Mouse (Mus musculus) spleen, postnatal 0 days (tissue): ENCODE measurements around the gene Gm49510. TPM values are rescaled to one million over a fixed set of nuclear protein-coding genes. Genes with fewer than 3 reads are reported as not detected.

Experiments
- polyA plus RNA-seq: library from polyadenylated mRNA; unstranded; fragments of >200 nt; fragmentation: Nextera tagmentation; extraction: Ambion mirVana; gene quantifications from 2 replicates; pipeline ENCODE4 v1.2.1, GENCODE M21; 2015

The Gm49510 gene
- polyA plus RNA-seq: 0.34 and 0.46 TPM in 2 replicates

GRCm38 (mm10) chr15:78899409-78899739 is at the start of gene Gm49510:
Gene Gm49510, plus strand, starts transcription at chr15:78899667.

GRCm38 (mm10) chr15:78855303-78855965 is 44.0 kb upstream of the Gm49510 start, which contains the start of gene Lgals2:
Gene Lgals2, minus strand, starts transcription at chr15:78855529.

GRCm38 (mm10) chr15:78876991-78877809 is 22.3 kb upstream of the Gm49510 start, which contains the start of gene Gga1:
Gene Gga1, plus strand, starts transcription at chr15:78877190.

GRCm38 (mm10) chr15:78899740-78900584 is 495 bp downstream of the Gm49510 start, which contains the start of gene Sh3bp1:
Gene Sh3bp1, plus strand, starts transcription at chr15:78899768.

GRCm38 (mm10) chr15:78913632-78914090 is 14.2 kb downstream of the Gm49510 start, which contains the start of gene Pdxp:
Gene Pdxp, plus strand, starts transcription at chr15:78913919.

GRCm38 (mm10) chr15:78926021-78926919 is 26.8 kb downstream of the Gm49510 start, which contains the start of gene Lgals1:
Gene Lgals1, plus strand, starts transcription at chr15:78926725.

GRCm38 (mm10) chr15:78934784-78935320 is 35.4 kb downstream of the Gm49510 start, which contains the start of gene Nol12:
Gene Nol12, plus strand, starts transcription at chr15:78934933.

GRCm38 (mm10) chr15:78947657-78948056 is 48.2 kb downstream of the Gm49510 start, which contains the start of gene Triobp:
Gene Triobp, plus strand, starts transcription at chr15:78947724.

Other genes with a start within 250 kb of the Gm49510 start
- gene Elfn2, start 180.9 kb upstream of the Gm49510 start, polyA plus RNA-seq: 0.05 TPM in 2 replicates
- 12.7 and 15.6 TPM in 2 replicates for gene Mfng, start 126.2 kb upstream of the Gm49510 start, polyA plus RNA-seq
- 2.0 and 2.5 TPM in 2 replicates for gene Card10, start 96.6 kb upstream of the Gm49510 start, polyA plus RNA-seq
- 19.1 and 24.8 TPM in 2 replicates for gene Cdc42ep1, start 57.0 kb upstream of the Gm49510 start, polyA plus RNA-seq
- gene Lgals2, start 44.1 kb upstream of the Gm49510 start, polyA plus RNA-seq: 2.3 and 2.9 TPM in 2 replicates
- gene Gga1, start 22.5 kb upstream of the Gm49510 start, polyA plus RNA-seq: 20.4 and 24.6 TPM in 2 replicates
- gene Sh3bp1, start 101 bp downstream of the Gm49510 start, polyA plus RNA-seq: 17.5 and 24.0 TPM in 2 replicates
- 5.4 and 6.1 TPM in 2 replicates for gene Pdxp, start 14.3 kb downstream of the Gm49510 start, polyA plus RNA-seq
- gene Lgals1, start 27.1 kb downstream of the Gm49510 start, polyA plus RNA-seq: 444 and 544 TPM in 2 replicates
- gene Nol12, start 35.3 kb downstream of the Gm49510 start, polyA plus RNA-seq: 33.0 and 33.8 TPM in 2 replicates
- 14.7 and 17.5 TPM in 2 replicates for gene Triobp, start 48.1 kb downstream of the Gm49510 start, polyA plus RNA-seq
- 102 and 129 TPM in 2 replicates for gene H1f0, start 128.8 kb downstream of the Gm49510 start, polyA plus RNA-seq
- gene Galr3, start 142.2 kb downstream of the Gm49510 start, polyA plus RNA-seq: 0.18 TPM in 1 of 2 replicates, not detected in the other
- gene Ankrd54, start 163.2 kb downstream of the Gm49510 start, polyA plus RNA-seq: 57.8 and 63.1 TPM in 2 replicates
- gene Eif3l, start 175.5 kb downstream of the Gm49510 start, polyA plus RNA-seq: 108 and 112 TPM in 2 replicates
- gene Micall1, start 209.2 kb downstream of the Gm49510 start, polyA plus RNA-seq: 2.6 and 2.8 TPM in 2 replicates
- gene Polr2f, start 241.3 kb downstream of the Gm49510 start, polyA plus RNA-seq: 225 and 245 TPM in 2 replicates
- 0.76 and 3.3 TPM in 2 replicates for gene 1700088E04Rik, start 241.6 kb downstream of the Gm49510 start, polyA plus RNA-seq